Mouse (Mus musculus): ENCODE measurements around the gene Ubac2. TPM values are rescaled to one million over a fixed set of nuclear protein-coding genes. Genes with fewer than 3 reads are reported as not detected.

The Ubac2 gene
- polyA plus RNA-seq, 1 experiment from 2014 or later, result 52.4 TPM

DNA sequence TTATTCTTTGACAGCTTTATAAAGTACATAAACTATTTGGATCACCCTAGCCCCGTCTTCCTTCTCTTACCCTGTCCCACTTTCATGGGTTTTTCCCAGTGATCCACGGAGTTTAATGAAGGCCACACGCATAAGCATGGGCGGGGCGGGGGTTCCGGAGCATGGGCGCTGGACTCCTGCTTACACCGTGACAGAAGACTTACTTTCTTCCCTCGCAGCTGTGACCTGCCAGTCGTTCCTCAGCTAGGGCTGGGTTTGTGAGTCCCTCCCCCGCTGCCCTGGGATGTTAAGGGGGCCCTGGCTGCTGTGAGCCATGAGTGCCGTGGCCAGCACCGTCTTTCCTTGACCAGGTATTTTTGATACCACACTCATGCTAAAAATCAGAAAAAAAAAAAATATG is 134.4 kb downstream of the Ubac2 start:
- no peak for DNase-seq

DNA sequence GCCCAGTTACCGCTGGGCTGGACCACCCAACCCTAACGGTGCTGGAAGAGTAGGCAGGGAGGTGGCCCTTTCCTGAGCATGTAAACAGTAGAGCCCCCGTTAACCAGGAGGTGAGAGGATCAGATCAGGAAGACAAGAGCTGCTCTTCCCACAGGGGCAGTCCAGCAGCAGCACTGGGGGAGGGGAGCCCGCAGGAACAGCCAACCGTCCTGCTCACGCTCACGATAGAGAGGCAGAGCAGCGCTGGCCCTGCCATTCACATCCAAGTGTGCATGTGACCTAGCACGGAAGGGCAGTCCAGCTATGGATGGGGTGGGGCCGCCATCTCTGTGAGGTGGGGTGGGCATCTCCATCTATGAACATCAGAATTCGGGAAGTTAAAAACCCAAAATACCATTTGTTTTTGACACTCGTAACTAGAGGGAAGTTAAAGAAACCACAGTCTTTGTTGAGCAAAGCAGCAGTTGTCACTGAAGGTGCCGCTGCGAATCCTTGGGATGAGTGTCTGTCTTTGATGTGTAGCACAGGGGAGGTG is 135.1 kb downstream of the Ubac2 start:
- no peak for DNase-seq
- no peaks in the 10 kb centered on the region for H3K4me1 ChIP-seq (ENCODE audit: control insufficient read depth, insufficient read depth, low read length)
- H3K9me3 ChIP-seq (ENCODE audit: control insufficient read depth, low read length), result no peaks in the 10 kb centered on the region
- 91% methylated on average over 14 of the region's 14 CpGs for WGBS
- H3K36me3 ChIP-seq (ENCODE audit: control insufficient read depth, insufficient read depth, low read length), result peaks cover 29% of the 10 kb centered on the region; the same call in 1 of the 2 replicates
- H3K4me3 ChIP-seq (replicated peaks; ENCODE audit: low read depth, low read length), result no peak overlapping the region
- H3K4me2 ChIP-seq (ENCODE audit: low read length), result no peak overlapping the region
- ATAC-seq (ENCODE audit: low FRiP score, low TSS enrichment), result no peak
- H3K27me3 ChIP-seq (ENCODE audit: control insufficient read depth, insufficient read depth, low read length), result no peaks in the 10 kb centered on the region
- H3K27ac ChIP-seq (replicated peaks; ENCODE audit: low read depth, low read length), result no peak overlapping the region
- no peak overlapping the region for H3K9ac ChIP-seq (replicated peaks; ENCODE audit: low read length)

More for the DNA sequence above, 134.4 kb downstream of the Ubac2 start:
- Histone ChIP-seq H3K27ac (replicated peaks; ENCODE audit: low read depth, low read length) (no peak overlapping the region), H3K9ac (replicated peaks; ENCODE audit: low read length) (no peak overlapping the region), H3K4me2 (ENCODE audit: low read length) (no peak overlapping the region), H3K4me3 (replicated peaks; ENCODE audit: low read depth, low read length) (no peak overlapping the region), H3K4me1 (ENCODE audit: control insufficient read depth, insufficient read depth, low read length) (no peaks in the 10 kb centered on the region), H3K36me3 (ENCODE audit: control insufficient read depth, insufficient read depth, low read length) (peaks cover 29% of the 10 kb centered on the region; the same call in 1 of the 2 replicates), H3K27me3 (ENCODE audit: control insufficient read depth, insufficient read depth, low read length) (no peaks in the 10 kb centered on the region), H3K9me3 (ENCODE audit: control insufficient read depth, low read length) (no peaks in the 10 kb centered on the region)
- ATAC-seq (ENCODE audit: low FRiP score, low TSS enrichment), result no peak
- 78% methylated on average over 13 of the region's 13 CpGs for WGBS

DNA sequence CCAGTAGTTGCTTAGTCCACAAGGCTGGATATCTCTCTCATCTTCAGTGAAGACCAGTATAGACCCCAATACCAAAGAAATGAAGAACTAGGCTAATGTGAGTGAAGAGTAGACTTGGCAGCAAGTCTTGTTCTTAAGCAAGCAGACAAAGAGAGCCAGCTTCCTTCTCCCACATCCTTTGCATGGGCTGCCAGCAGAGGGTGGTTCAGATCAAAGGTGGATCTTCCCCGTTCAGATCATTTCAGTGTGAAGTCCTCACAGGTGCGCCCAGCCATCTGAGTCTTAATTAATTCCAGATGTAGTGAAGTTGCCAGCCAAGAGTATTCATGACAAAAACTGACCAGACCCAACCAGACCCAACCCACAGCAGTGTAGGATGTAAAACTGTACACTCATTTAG is 139.5 kb downstream of the Ubac2 start:
- ATAC-seq (ENCODE audit: low FRiP score, low TSS enrichment), result no peak
- no peak for DNase-seq
- Histone ChIP-seq H3K9me3 (ENCODE audit: control insufficient read depth, low read length) (no peaks in the 10 kb centered on the region), H3K27ac (replicated peaks; ENCODE audit: low read depth, low read length) (no peak overlapping the region), H3K4me2 (ENCODE audit: low read length) (no peak overlapping the region), H3K4me1 (ENCODE audit: control insufficient read depth, insufficient read depth, low read length) (no peaks in the 10 kb centered on the region), H3K36me3 (ENCODE audit: control insufficient read depth, insufficient read depth, low read length) (peaks cover 27% of the 10 kb centered on the region), H3K4me3 (replicated peaks; ENCODE audit: low read depth, low read length) (no peak overlapping the region), H3K9ac (replicated peaks; ENCODE audit: low read length) (no peak overlapping the region), H3K27me3 (ENCODE audit: control insufficient read depth, insufficient read depth, low read length) (no peaks in the 10 kb centered on the region)
- 88% methylated on average over 2 of the region's 2 CpGs for WGBS

DNA sequence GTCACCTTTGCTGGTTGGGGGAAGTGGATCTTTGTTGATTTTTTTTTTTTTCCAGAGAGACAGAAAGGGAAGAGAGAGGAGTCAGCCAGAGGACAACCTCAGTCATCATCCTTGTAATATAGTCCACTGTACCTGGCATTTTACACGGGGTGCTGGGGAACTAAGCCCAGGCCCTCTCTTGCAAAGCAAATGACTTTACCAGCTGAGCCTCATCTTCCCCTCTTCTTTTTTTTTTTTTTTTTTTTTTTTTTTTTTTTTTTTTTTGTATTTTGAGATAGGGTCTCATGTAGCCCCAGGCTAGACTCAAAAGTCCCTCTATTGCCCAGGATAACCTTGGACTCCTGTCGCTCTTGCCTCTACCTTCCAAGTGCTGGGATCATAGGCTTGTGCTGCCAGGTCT is 141.0 kb downstream of the Ubac2 start:
- no peaks in the 10 kb centered on the region for H3K27me3 ChIP-seq (ENCODE audit: control insufficient read depth, insufficient read depth, low read length)
- no peak for DNase-seq
- no peak overlapping the region for H3K4me2 ChIP-seq (ENCODE audit: low read length)
- peaks cover 30% of the 10 kb centered on the region for H3K36me3 ChIP-seq (ENCODE audit: control insufficient read depth, insufficient read depth, low read length)
- H3K9ac ChIP-seq (replicated peaks; ENCODE audit: low read length), result no peak overlapping the region
- H3K9me3 ChIP-seq (ENCODE audit: control insufficient read depth, low read length), result no peaks in the 10 kb centered on the region
- ATAC-seq (ENCODE audit: low FRiP score, low TSS enrichment), result no peak
- H3K27ac ChIP-seq (replicated peaks; ENCODE audit: low read depth, low read length), result no peak overlapping the region
- no peaks in the 10 kb centered on the region for H3K4me1 ChIP-seq (ENCODE audit: control insufficient read depth, insufficient read depth, low read length)
- H3K4me3 ChIP-seq (replicated peaks; ENCODE audit: low read depth, low read length), result no peak overlapping the region
- WGBS, result 94% methylated on average over 2 of the region's 2 CpGs

DNA sequence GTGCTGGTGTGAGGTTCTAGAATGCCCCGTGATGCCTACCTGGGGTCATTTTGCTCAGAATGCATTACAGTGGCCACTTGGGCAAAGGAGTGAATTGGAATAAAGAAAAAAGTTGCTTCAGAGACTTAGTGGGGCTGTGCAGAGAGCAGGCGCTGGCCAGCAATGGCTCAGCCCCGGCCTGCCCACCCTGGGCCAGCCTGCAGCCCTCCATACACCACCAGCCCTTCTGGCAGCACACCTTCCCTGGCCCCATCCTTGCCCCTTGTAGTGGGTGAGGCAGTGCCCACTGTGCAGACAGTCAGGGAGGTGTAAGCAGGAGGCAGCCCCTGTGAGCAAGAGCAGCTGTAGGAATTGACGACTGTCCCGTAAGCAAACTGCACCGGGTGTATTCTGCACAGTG is 142.1 kb downstream of the Ubac2 start:
- H3K9ac ChIP-seq (replicated peaks; ENCODE audit: low read length), result no peak overlapping the region
- H3K9me3 ChIP-seq (ENCODE audit: control insufficient read depth, low read length), result no peaks in the 10 kb centered on the region
- H3K27ac ChIP-seq (replicated peaks; ENCODE audit: low read depth, low read length), result no peak overlapping the region
- ATAC-seq (ENCODE audit: low FRiP score, low TSS enrichment) (no peak), DNase-seq (no peak)
- WGBS, result 95% methylated on average over 6 of the region's 6 CpGs
- peaks cover 26% of the 10 kb centered on the region for H3K36me3 ChIP-seq (ENCODE audit: control insufficient read depth, insufficient read depth, low read length)
- H3K4me3 ChIP-seq (replicated peaks; ENCODE audit: low read depth, low read length), result no peak overlapping the region
- H3K4me1 ChIP-seq (ENCODE audit: control insufficient read depth, insufficient read depth, low read length), result no peaks in the 10 kb centered on the region
- H3K4me2 ChIP-seq (ENCODE audit: low read length), result no peak overlapping the region
- no peaks in the 10 kb centered on the region for H3K27me3 ChIP-seq (ENCODE audit: control insufficient read depth, insufficient read depth, low read length)

DNA sequence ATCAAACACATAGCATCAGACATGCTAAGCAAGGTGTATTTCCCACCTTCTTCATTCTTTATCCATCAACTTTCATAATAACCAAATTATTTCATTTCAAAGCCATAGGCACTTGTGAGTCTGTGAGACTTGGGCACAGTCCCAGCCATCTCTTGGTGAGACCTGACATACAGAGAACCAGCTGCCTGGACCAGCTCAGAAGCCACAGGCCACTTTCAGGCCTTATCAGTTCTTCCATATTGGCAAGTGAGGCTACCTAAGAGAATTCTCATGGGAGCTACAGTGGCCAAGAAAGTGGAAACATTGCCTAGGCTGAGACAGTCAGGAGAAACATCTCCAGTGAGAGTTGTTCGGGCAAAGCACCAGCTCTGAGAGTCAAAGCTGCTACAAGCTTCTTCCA is 144.6 kb downstream of the Ubac2 start:
- WGBS, result 90% methylated on average over 1 of the region's 1 CpGs

DNA sequence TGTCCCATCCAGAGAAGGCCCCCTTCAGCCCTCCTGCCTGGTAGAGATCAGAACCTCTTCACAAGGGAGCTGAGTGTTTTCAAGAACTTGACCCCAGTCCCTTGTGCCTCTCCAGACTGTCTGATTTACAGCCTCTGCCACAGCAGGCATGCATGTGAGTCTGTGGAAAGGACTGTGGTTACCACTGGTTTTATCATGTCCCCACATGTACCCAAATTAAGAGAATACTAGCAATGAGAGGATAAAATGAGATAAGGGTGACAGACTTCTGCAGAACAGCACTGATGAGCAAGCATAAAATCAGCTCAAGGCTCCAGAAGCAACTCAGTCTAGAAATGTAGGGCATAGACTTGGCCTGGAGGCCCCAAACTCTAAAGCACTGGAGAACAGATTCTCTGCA is 145.5 kb downstream of the Ubac2 start:
- no peak for DNase-seq
- Histone ChIP-seq H3K4me2 (ENCODE audit: low read length) (no peak overlapping the region), H3K27me3 (ENCODE audit: control insufficient read depth, insufficient read depth, low read length) (no peaks in the 10 kb centered on the region), H3K9me3 (ENCODE audit: control insufficient read depth, low read length) (no peaks in the 10 kb centered on the region), H3K27ac (replicated peaks; ENCODE audit: low read depth, low read length) (no peak overlapping the region), H3K9ac (replicated peaks; ENCODE audit: low read length) (no peak overlapping the region), H3K4me1 (ENCODE audit: control insufficient read depth, insufficient read depth, low read length) (no peaks in the 10 kb centered on the region), H3K36me3 (ENCODE audit: control insufficient read depth, insufficient read depth, low read length) (peaks cover 25% of the 10 kb centered on the region), H3K4me3 (replicated peaks; ENCODE audit: low read depth, low read length) (no peak overlapping the region)
- ATAC-seq (ENCODE audit: low FRiP score, low TSS enrichment), result no peak

More for the DNA sequence above, 144.6 kb downstream of the Ubac2 start:
- H3K4me3 ChIP-seq (replicated peaks; ENCODE audit: low read depth, low read length), result no peak overlapping the region
- no peaks in the 10 kb centered on the region for H3K4me1 ChIP-seq (ENCODE audit: control insufficient read depth, insufficient read depth, low read length)
- ATAC-seq (ENCODE audit: low FRiP score, low TSS enrichment) (no peak), DNase-seq (no peak)
- peaks cover 25% of the 10 kb centered on the region for H3K36me3 ChIP-seq (ENCODE audit: control insufficient read depth, insufficient read depth, low read length)
- no peak overlapping the region for H3K9ac ChIP-seq (replicated peaks; ENCODE audit: low read length)
- H3K27ac ChIP-seq (replicated peaks; ENCODE audit: low read depth, low read length), result no peak overlapping the region
- H3K9me3 ChIP-seq (ENCODE audit: control insufficient read depth, low read length), result no peaks in the 10 kb centered on the region
- H3K27me3 ChIP-seq (ENCODE audit: control insufficient read depth, insufficient read depth, low read length), result no peaks in the 10 kb centered on the region
- H3K4me2 ChIP-seq (ENCODE audit: low read length), result no peak overlapping the region

DNA sequence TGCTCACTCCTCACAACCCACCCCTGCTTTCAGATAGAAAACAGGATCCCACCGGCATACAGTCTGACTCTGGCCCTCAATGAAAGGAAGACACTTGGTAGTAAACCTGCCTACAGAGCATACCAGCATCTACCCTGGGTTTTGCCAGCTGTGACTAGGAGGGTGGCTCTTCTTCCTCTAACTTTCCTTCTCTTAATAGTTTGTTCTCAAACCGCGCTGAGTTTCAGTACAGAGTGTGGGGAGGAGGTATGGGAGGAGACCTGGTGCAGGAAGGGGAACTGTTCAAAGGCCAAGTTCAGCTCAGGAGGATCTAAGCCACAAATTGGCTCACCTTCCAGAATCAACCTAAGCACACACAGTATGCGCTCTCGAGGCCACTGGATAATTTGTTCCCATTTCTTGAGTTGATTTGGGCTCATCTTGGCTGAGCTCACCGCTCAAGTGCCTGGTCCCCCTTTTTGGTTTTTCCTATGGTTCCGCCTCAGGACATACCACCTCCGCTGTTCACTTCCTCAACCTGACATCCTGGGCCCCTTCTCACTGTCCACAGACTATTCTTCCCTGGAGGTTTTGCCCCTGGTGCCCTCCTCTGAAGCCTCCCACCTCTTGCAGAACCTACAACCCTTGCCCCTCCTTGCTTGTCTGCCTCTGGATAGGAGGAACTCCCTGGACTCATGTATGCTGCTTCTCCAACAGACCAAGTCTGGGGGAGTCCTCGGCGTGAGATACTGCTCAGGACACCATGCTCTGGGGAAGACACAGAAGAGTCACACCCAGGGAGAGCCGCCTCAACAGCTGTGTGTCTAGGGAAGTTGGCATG is 150.7 kb downstream of the Ubac2 start:
- H3K36me3 ChIP-seq (ENCODE audit: control insufficient read depth, insufficient read depth, low read length), result no peaks in the 10 kb centered on the region
- 93% methylated on average over 11 of the region's 11 CpGs for WGBS
- H3K4me1 ChIP-seq (ENCODE audit: control insufficient read depth, insufficient read depth, low read length), result no peaks in the 10 kb centered on the region
- no peak overlapping the region for H3K27ac ChIP-seq (replicated peaks; ENCODE audit: low read depth, low read length)
- H3K9me3 ChIP-seq (ENCODE audit: control insufficient read depth, low read length), result no peaks in the 10 kb centered on the region
- no peak overlapping the region for H3K4me2 ChIP-seq (ENCODE audit: low read length)
- DNase-seq (no peak), ATAC-seq (ENCODE audit: low FRiP score, low TSS enrichment) (no peak)
- H3K4me3 ChIP-seq (replicated peaks; ENCODE audit: low read depth, low read length), result no peak overlapping the region
- no peaks in the 10 kb centered on the region for H3K27me3 ChIP-seq (ENCODE audit: control insufficient read depth, insufficient read depth, low read length)
- no peak overlapping the region for H3K9ac ChIP-seq (replicated peaks; ENCODE audit: low read length)

DNA sequence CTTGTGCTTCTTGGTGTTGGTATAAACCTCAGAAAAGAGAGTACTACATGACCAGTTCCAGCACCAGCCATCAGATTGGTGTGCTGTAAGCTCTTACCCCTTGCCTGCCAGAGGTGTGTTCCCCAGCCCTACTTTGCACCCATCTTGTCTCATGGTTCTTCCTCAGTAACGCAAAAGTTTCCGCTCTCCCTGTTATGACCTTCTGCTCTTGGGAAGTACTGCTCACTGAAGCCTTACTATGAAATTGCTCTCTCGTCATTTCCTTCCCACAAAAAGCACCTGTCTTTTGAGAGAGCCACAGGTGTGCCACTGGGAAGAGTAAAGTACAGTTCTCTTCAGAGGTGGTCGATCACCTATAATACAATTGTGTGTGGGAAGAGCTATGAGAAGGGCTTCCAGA is 151.4 kb downstream of the Ubac2 start:
- ATAC-seq (ENCODE audit: low FRiP score, low TSS enrichment) (no peak), DNase-seq (no peak)
- Histone ChIP-seq H3K27ac (replicated peaks; ENCODE audit: low read depth, low read length) (no peak overlapping the region), H3K9ac (replicated peaks; ENCODE audit: low read length) (no peak overlapping the region), H3K27me3 (ENCODE audit: control insufficient read depth, insufficient read depth, low read length) (no peaks in the 10 kb centered on the region), H3K4me3 (replicated peaks; ENCODE audit: low read depth, low read length) (no peak overlapping the region), H3K9me3 (ENCODE audit: control insufficient read depth, low read length) (no peaks in the 10 kb centered on the region), H3K4me2 (ENCODE audit: low read length) (no peak overlapping the region), H3K4me1 (ENCODE audit: control insufficient read depth, insufficient read depth, low read length) (no peaks in the 10 kb centered on the region), H3K36me3 (ENCODE audit: control insufficient read depth, insufficient read depth, low read length) (no peaks in the 10 kb centered on the region)
- 93% methylated on average over 4 of the region's 4 CpGs for WGBS

Measured in midbrain, embryonic 14.5 days (tissue).